Comparison of ENCODE assay signal across 25 mouse cellular contexts in the genomic region with DNA sequence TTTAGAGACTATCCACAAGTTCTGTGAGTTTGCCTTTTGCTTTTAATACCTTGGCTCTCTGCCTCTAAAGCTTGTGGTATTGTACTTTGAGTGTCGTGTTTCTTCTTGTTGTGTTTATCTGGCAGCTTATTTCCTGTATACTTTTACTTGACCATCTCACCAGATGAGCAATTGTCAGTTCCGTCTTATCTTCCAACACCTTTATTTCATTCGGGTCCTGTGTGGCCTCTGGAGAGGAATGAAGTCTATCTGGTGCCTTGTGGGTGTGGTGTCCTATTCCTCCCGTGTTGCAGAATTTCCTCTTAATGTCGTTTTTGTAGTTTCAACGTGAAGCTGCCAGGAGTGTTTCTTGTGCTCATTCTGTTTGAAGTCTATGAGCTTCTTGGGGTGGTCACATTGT.
DNase-seq lines count a peak whose midpoint lies in the region; ATAC-seq lines count a peak whose summit lies in the region.
"Had no signal": no experiment of that assay in that cellular context is flagged by ENCODE, and none has a peak within 500 bp of the region (broad histone marks: within the 10 kb centered on the region; RNA-seq: fewer than 3 reads in every experiment).

No protein-coding gene starts in this region.

- peak; percentile 1 for DNase-seq in embryo, embryonic 10 days (ENCODE audit: low spot score)
- DNase-seq in embryo, embryonic 10.5 days (ENCODE audit: low spot score), result no peak
- peak; percentile 68 for DNase-seq in MEL-GATA-1-ER (ENCODE audit: extremely low read depth, low read depth)
- DNase-seq in frontal cortex, postnatal 36 days (ENCODE audit: low spot score in 2 of 2), result no peak
- no peak for DNase-seq in gastrocnemius, adult 18-20 months (ENCODE audit: low spot score)
- DNase-seq: adrenal gland, adult 2 months; adrenal gland, postnatal 10 days; adrenal gland, postnatal 25 days; cerebellum, adult 11 months; cerebellum, adult 18-20 months; cerebellum, adult 8-10 months; cerebellum, adult 9-11 months; cerebellum, postnatal 14 days; cerebellum, postnatal 36 days; embryo, embryonic 11 days had no signal

- peaks cover 43% of the 10 kb centered on the region for H3K4me1 ChIP-seq in megakaryocyte, embryonic 14.5 days

- peaks cover 2% of the 10 kb centered on the region for H3K27me3 ChIP-seq in megakaryocyte, embryonic 14.5 days (replicated peaks)
- H3K27me3 ChIP-seq: forebrain, embryonic 12.5 days had no signal

- peak overlapping the region; percentile 23 for H3K4me3 ChIP-seq in megakaryocyte, embryonic 14.5 days (replicated peaks)
- H3K4me3 ChIP-seq: embryonic facial prominence, embryonic 13.5 days; embryonic facial prominence, embryonic 15.5 days; erythroblast, embryonic 14.5 days; forebrain, embryonic 10.5 days; forebrain, embryonic 12.5 days had no signal

- no peaks in the 10 kb centered on the region for H3K36me3 ChIP-seq in megakaryocyte, embryonic 14.5 days (replicated peaks; ENCODE audit: low read length)
- H3K36me3 ChIP-seq: embryonic facial prominence, embryonic 13.5 days; embryonic facial prominence, embryonic 15.5 days; forebrain, embryonic 10.5 days; forebrain, embryonic 12.5 days had no signal

- ATAC-seq in megakaryocyte, adult 5-6 weeks (ENCODE audit: poor library complexity, severe bottlenecking), result no peak
- ATAC-seq in megakaryocyte-erythroid progenitor cell, adult 5-6 weeks (replicated peaks; ENCODE audit: low FRiP score, low TSS enrichment, poor library complexity, severe bottlenecking), result peak; percentile 14; the same call in 1 of the 2 replicates
- ATAC-seq: forebrain, embryonic 14.5 days; forebrain, embryonic 16.5 days had no signal

- no peaks in the 10 kb centered on the region for H3K9me3 ChIP-seq in megakaryocyte, embryonic 14.5 days
- H3K9me3 ChIP-seq: embryonic facial prominence, embryonic 13.5 days; embryonic facial prominence, embryonic 15.5 days; forebrain, embryonic 10.5 days; forebrain, embryonic 12.5 days had no signal

Comparison
In these comparisons a context has a peak if more than half of its experiments do, and no peak if none do; other contexts are left out.
1. DNase-seq: peak in embryo, embryonic 10 days (single experiment) and MEL-GATA-1-ER (single experiment); none in embryo, embryonic 10.5 days (single experiment), frontal cortex, postnatal 36 days (0 of 2) and gastrocnemius, adult 18-20 months (single experiment).